ENCODE assay signal across 9 mouse cellular contexts in genomic region chr4:129113083-129113988, GRCm38 (mm10). TPM values are rescaled to one million over a fixed set of nuclear protein-coding genes. Genes with fewer than 3 reads are reported as not detected.
DNase-seq lines count a peak whose midpoint lies in the region; ATAC-seq lines count a peak whose summit lies in the region.
"Had no signal": no experiment of that assay in that cellular context is flagged by ENCODE, and none has a peak within 500 bp of the region (broad histone marks: within the 10 kb centered on the region; RNA-seq: fewer than 3 reads in every experiment).

No protein-coding gene starts in this region.

- H3K9me3 ChIP-seq in forebrain, embryonic 14.5 days (replicated peaks; ENCODE audit: control insufficient read depth, low read length) = no peaks in the 10 kb centered on the region
- no peaks in the 10 kb centered on the region for H3K9me3 ChIP-seq in intestine, embryonic 15.5 days

- no peaks in the 10 kb centered on the region for H3K27me3 ChIP-seq in forebrain, embryonic 14.5 days (replicated peaks; ENCODE audit: control insufficient read depth, insufficient read depth, low read length)
- H3K27me3 ChIP-seq in intestine, embryonic 15.5 days (replicated peaks) = 0 out of 2 replicates have a peak, but pooled peaks cover 3% of the 10 kb centered on the region
- H3K27me3 ChIP-seq: Patski had no signal

- peak; percentile 73; the same call in 1 of the 2 replicates for ATAC-seq in cerebellum, adult (ENCODE audit: insufficient number of reproducible peaks, low FRiP score, low TSS enrichment)
- peak; percentile 97 for ATAC-seq in forebrain, embryonic 14.5 days
- peak; percentile 70 for ATAC-seq in intestine, embryonic 15.5 days
- ATAC-seq: Patski had no signal

- 30% methylated on average over 27 of the region's 28 CpGs for whole genome bisulfite sequencing in forebrain, embryonic 14.5 days
- 37% methylated on average over 28 of the region's 28 CpGs for WGBS in intestine, embryonic 15.5 days

- intact Hi-C loops in left cerebral cortex, postnatal 14 days (cut with DNase I) = loop anchor here (10.0 kb wide), 1 partner anchor 341 kb away; no protein-coding TSS in a partner anchor

- DNase-seq in adrenal gland, adult (ENCODE audit: inconsistent age in 2 of 2, low spot score in 1 of 2) = peak; percentile 40 to 67
- DNase-seq in adrenal gland, adult 8-10 months = no peak
- peak; percentile 96 for DNase-seq in forebrain, embryonic 14.5 days (ENCODE audit: low spot score)
- DNase-seq in left cerebral cortex, postnatal 14 days (ENCODE audit: low spot score in 2 of 2) = peak; percentile 89 to 97
- peak; percentile 93 for DNase-seq in mesoderm, embryonic 11.5 days (ENCODE audit: low read depth, low spot score)
- peak; percentile 92 for DNase-seq in right cerebral cortex, postnatal 4 days

- no peak overlapping the region for H3K4me3 ChIP-seq in forebrain, embryonic 14.5 days (ENCODE audit: low read depth, low read length)
- H3K4me3 ChIP-seq in intestine, embryonic 15.5 days (replicated peaks) = no peak overlapping the region

- H3K4me1 ChIP-seq in forebrain, embryonic 14.5 days (ENCODE audit: control insufficient read depth, insufficient read depth, low read length) = peaks cover 5% of the 10 kb centered on the region
- peaks cover 20% of the 10 kb centered on the region for H3K4me1 ChIP-seq in intestine, embryonic 15.5 days (replicated peaks)

- peak overlapping the region; percentile 70; the same call in 1 of the 2 replicates for H3K27ac ChIP-seq in forebrain, embryonic 14.5 days (ENCODE audit: low read depth, low read length)
- no peak overlapping the region for H3K27ac ChIP-seq in intestine, embryonic 15.5 days

- H3K4me2 ChIP-seq in forebrain, embryonic 14.5 days (ENCODE audit: low read length) = no peak overlapping the region
- 0 out of 2 replicates have a peak overlapping the region, but pooled peaks have one; percentile 41 for H3K4me2 ChIP-seq in intestine, embryonic 15.5 days (replicated peaks)

- no peak overlapping the region for H3K9ac ChIP-seq in forebrain, embryonic 14.5 days (ENCODE audit: low read length)
- no peak overlapping the region for H3K9ac ChIP-seq in intestine, embryonic 15.5 days

- H3K36me3 ChIP-seq in forebrain, embryonic 14.5 days (ENCODE audit: control insufficient read depth, insufficient read depth, low read length) = no peaks in the 10 kb centered on the region
- H3K36me3 ChIP-seq in intestine, embryonic 15.5 days = no peaks in the 10 kb centered on the region

RNA-seq across cellular contexts. Expression of gene Tmem54, which starts 8.0 kb away (rescaled TPM):
- not detected for total RNA-seq in adrenal gland, adult 8-10 months (2022)
- not detected in 2 replicates for polyA plus RNA-seq in forebrain, embryonic 14.5 days (2014; fragmentation: Nextera tagmentation; extraction: Ambion mirVana)
- polyA plus RNA-seq in intestine, embryonic 15.5 days (2015; fragmentation: Nextera tagmentation; extraction: Ambion mirVana) = 90.0 and 106 TPM in 2 replicates
- total RNA-seq in left cerebral cortex, postnatal 14 days (2021) = not detected
- polyA plus RNA-seq: Patski had no signal

RNA-seq across cellular contexts. Expression of gene Hpca, which starts 8.5 kb away (rescaled TPM):
- total RNA-seq in adrenal gland, adult 8-10 months (2022) = 1 to 10 TPM; 2.1 to 4.9 (median 3.6) TPM
- polyA plus RNA-seq in forebrain, embryonic 14.5 days (2014; fragmentation: Nextera tagmentation; extraction: Ambion mirVana) = 16.8 and 23.1 TPM in 2 replicates
- 4.1 and 5.2 TPM in 2 replicates for polyA plus RNA-seq in intestine, embryonic 15.5 days (2015; fragmentation: Nextera tagmentation; extraction: Ambion mirVana)
- total RNA-seq in left cerebral cortex, postnatal 14 days (2021) = 100 to 1,000 TPM; 562 to 615 TPM
- polyA plus RNA-seq: Patski had no signal

RNA-seq across cellular contexts. Expression of gene Fndc5, which starts 23.5 kb away (rescaled TPM):
- 1 to 10 TPM; 3.7 to 6.3 (median 4.7) TPM for total RNA-seq in adrenal gland, adult 8-10 months (2022)
- 1.3 and 1.7 TPM in 2 replicates for polyA plus RNA-seq in forebrain, embryonic 14.5 days (2014; fragmentation: Nextera tagmentation; extraction: Ambion mirVana)
- 2.7 and 2.9 TPM in 2 replicates for polyA plus RNA-seq in intestine, embryonic 15.5 days (2015; fragmentation: Nextera tagmentation; extraction: Ambion mirVana)
- total RNA-seq in left cerebral cortex, postnatal 14 days (2021) = 10 to 100 TPM; 57.5 to 59.2 TPM
- polyA plus RNA-seq: Patski had no signal

RNA-seq across cellular contexts. Expression of gene Rnf19b, which starts 55.3 kb away (rescaled TPM):
- 10 to 100 TPM; 26.0 to 29.3 (median 28.3) TPM for total RNA-seq in adrenal gland, adult 8-10 months (2022)
- 20.1 and 20.5 TPM in 2 replicates for polyA plus RNA-seq in forebrain, embryonic 14.5 days (2014; fragmentation: Nextera tagmentation; extraction: Ambion mirVana)
- 6.7 and 7.0 TPM in 2 replicates for polyA plus RNA-seq in intestine, embryonic 15.5 days (2015; fragmentation: Nextera tagmentation; extraction: Ambion mirVana)
- 10 to 100 TPM; 60.8 to 63.5 TPM for total RNA-seq in left cerebral cortex, postnatal 14 days (2021)

Comparison
In these comparisons a context has a peak if more than half of its experiments do, and no peak if none do; other contexts are left out.
1. RNA of gene Hpca, which starts 8.5 kb away (total RNA-seq): 562 to 615 TPM in left cerebral cortex, postnatal 14 days; 2.1 to 4.9 TPM in adrenal gland, adult 8-10 months; every median in the first group is over 10 times any median in the second.
2. RNA of gene Fndc5, which starts 23.5 kb away (total RNA-seq): 57.5 to 59.2 TPM in left cerebral cortex, postnatal 14 days; 3.7 to 6.3 TPM in adrenal gland, adult 8-10 months; every median in the first group is over 4 times any median in the second.
3. Peak in every context shown above with its lines, with median percentiles within 50 percentile points of each other: ATAC-seq.